Mouse (Mus musculus): ENCODE data around the gene Trmt61a.

- TF ChIP-seq EP300 (IDR thresholded peaks at IDR 0.05; ENCODE audit: low read depth) (no peak), CTCF (IDR thresholded peaks at IDR 0.05; ENCODE audit: low read depth) (no peak)
Observed at GRCm38 (mm10) chr12:111682806-111683205, 4.9 kb downstream of the Trmt61a start.

All from liver, postnatal 0 days (tissue).